Mouse (Mus musculus) embryonic facial prominence, embryonic 12.5 days (tissue): ENCODE results near the gene Mdm4. TPM values are rescaled to one million over a fixed set of nuclear protein-coding genes. Genes with fewer than 3 reads are reported as not detected.

ENCODE experiments used
- ATAC-seq: fragments of 200-750 bp; cut with Nextera tagmentation; 2 replicates; pipeline ENCODE4 v1.8.0; 2017; ENCODE audit not compliant: insufficient number of reproducible peaks, insufficient read depth, low FRiP score, low TSS enrichment
- H3K27ac ChIP-seq: fragments of 300-500 bp; sonication (generic); 2 replicates; pipeline ENCODE4 v1.5.1; 2016; ENCODE audit warnings: mild to moderate bottlenecking
- H3K27me3 ChIP-seq: fragments of 300-500 bp; sonication (generic); 2 replicates; pipeline ENCODE4 v1.6.1; 2016; ENCODE audit warnings: mild to moderate bottlenecking, moderate library complexity
- H3K36me3 ChIP-seq: fragments of 300-500 bp; sonication (generic); 2 replicates; pipeline ENCODE4 v1.6.1; 2016; ENCODE audit warnings: mild to moderate bottlenecking
- H3K4me1 ChIP-seq: fragments of 300-500 bp; sonication (generic); 2 replicates; pipeline ENCODE4 v1.6.1; 2016
- H3K4me2 ChIP-seq: fragments of 300-500 bp; sonication (generic); replicated peaks from 2 replicates; pipeline ENCODE4 v1.6.1; 2016; ENCODE audit warnings: mild to moderate bottlenecking, moderate library complexity
- H3K4me3 ChIP-seq: fragments of 300-500 bp; sonication (generic); 2 replicates; pipeline ENCODE4 v1.5.1; 2016; ENCODE audit warnings: mild to moderate bottlenecking
- H3K9ac ChIP-seq: fragments of 300-500 bp; sonication (generic); 2 replicates; pipeline ENCODE4 v1.6.1; 2016; ENCODE audit warnings: mild to moderate bottlenecking, moderate library complexity
- H3K9me3 ChIP-seq: fragments of 300-500 bp; sonication (generic); 2 replicates; pipeline ENCODE4 v1.6.1; 2016; ENCODE audit warnings: mild to moderate bottlenecking, moderate library complexity
- WGBS: fragments of 180-500 bp; shearing (Covaris S2); methylation state at CpG from one replicate; pipeline ENCODE4 v1.1.7; 2016; 5-methylcytosine and 5-hydroxymethylcytosine counted together
- polyA plus RNA-seq: library from polyadenylated mRNA; unstranded; fragments of >200 nt; fragmentation: Nextera tagmentation; extraction: Ambion mirVana; gene quantifications from 2 replicates; pipeline ENCODE4 v1.2.1, GENCODE M21; 2016

Mdm4 gene
- polyA plus RNA-seq, result 46.9 and 49.0 TPM in 2 replicates

- H3K9ac ChIP-seq, result no peak within 1 kb of the TSS
- H3K27me3 ChIP-seq, result no peaks in the 10 kb centered on the region
- WGBS, result 82% methylated on average over 5 of the region's 5 CpGs
- H3K4me1 ChIP-seq, result peaks cover 7% of the 10 kb centered on the region; the same call in 1 of the 2 replicates
- H3K9me3 ChIP-seq, result no peaks in the 10 kb centered on the region
- no peak within 1 kb of the TSS for H3K27ac ChIP-seq
- ATAC-seq, result no peak
- H3K4me2 ChIP-seq, result no peak within 1 kb of the TSS
- no peak within 1 kb of the TSS for H3K4me3 ChIP-seq
- H3K36me3 ChIP-seq, result no peaks in the 10 kb centered on the region
These were observed at the start of gene Mdm4 for GRCm38 (mm10) chr1:133030461-133030860. Gene Mdm4, minus strand, starts transcription at chr1:133030561.

- H3K4me1 ChIP-seq, result peaks cover 17% of the 10 kb centered on the region
- peak overlapping the region; percentile 27; the same call in 1 of the 2 replicates for H3K9ac ChIP-seq
- peak overlapping the region; percentile 41 for H3K27ac ChIP-seq
- H3K27me3 ChIP-seq, result no peaks in the 10 kb centered on the region
- H3K9me3 ChIP-seq, result no peaks in the 10 kb centered on the region
- WGBS, result 33% methylated on average over 9 of the region's 9 CpGs
- no peak overlapping the region for H3K4me3 ChIP-seq
- no peak overlapping the region for H3K4me2 ChIP-seq
- peak; percentile 19; the same call in 1 of the 2 replicates for ATAC-seq
- H3K36me3 ChIP-seq, result peaks cover 36% of the 10 kb centered on the region
These were observed 49.8 kb upstream of the Mdm4 start for GRCm38 (mm10) chr1:133080079-133080561.

GRCm38 (mm10) chr1:133079509-133079908 is 49.1 kb upstream of the Mdm4 start:
- Histone ChIP-seq H3K4me1 (peaks cover 17% of the 10 kb centered on the region), H3K27ac (peak overlapping the region; percentile 41; the same call in 1 of the 2 replicates), H3K4me3 (no peak overlapping the region), H3K36me3 (peaks cover 36% of the 10 kb centered on the region), H3K27me3 (no peaks in the 10 kb centered on the region), H3K4me2 (no peak overlapping the region), H3K9me3 (no peaks in the 10 kb centered on the region), H3K9ac (no peak overlapping the region)
- 80% methylated on average over 7 of the region's 7 CpGs for WGBS
- ATAC-seq, result no peak

GRCm38 (mm10) chr1:133078338-133078727 is 48.0 kb upstream of the Mdm4 start:
- H3K4me3 ChIP-seq, result no peak overlapping the region
- no peak overlapping the region for H3K4me2 ChIP-seq
- ATAC-seq, result no peak
- H3K4me1 ChIP-seq, result peaks cover 17% of the 10 kb centered on the region
- no peaks in the 10 kb centered on the region for H3K9me3 ChIP-seq
- 50% methylated on average over 1 of the region's 1 CpGs for WGBS
- 0 out of 2 replicates have a peak overlapping the region, but pooled peaks have one; percentile 61 for H3K27ac ChIP-seq
- H3K9ac ChIP-seq, result no peak overlapping the region
- peaks cover 30% of the 10 kb centered on the region for H3K36me3 ChIP-seq
- H3K27me3 ChIP-seq, result no peaks in the 10 kb centered on the region

- no peak overlapping the region for H3K9ac ChIP-seq
- H3K4me2 ChIP-seq, result no peak overlapping the region
- no peaks in the 10 kb centered on the region for H3K27me3 ChIP-seq
- H3K4me3 ChIP-seq, result no peak overlapping the region
- H3K4me1 ChIP-seq, result peaks cover 23% of the 10 kb centered on the region
- peaks cover 27% of the 10 kb centered on the region for H3K36me3 ChIP-seq
- WGBS, result 55% methylated on average over 11 of the region's 12 CpGs
- H3K27ac ChIP-seq, result peak overlapping the region; percentile 61
- H3K9me3 ChIP-seq, result no peaks in the 10 kb centered on the region
- ATAC-seq, result no peak
These were observed 47.4 kb upstream of the Mdm4 start for GRCm38 (mm10) chr1:133077606-133078337.

- Histone ChIP-seq H3K4me1 (peaks cover 23% of the 10 kb centered on the region), H3K27ac (0 out of 2 replicates have a peak overlapping the region, but pooled peaks have one; percentile 61), H3K4me3 (no peak overlapping the region), H3K27me3 (no peaks in the 10 kb centered on the region), H3K36me3 (peaks cover 21% of the 10 kb centered on the region), H3K9ac (no peak overlapping the region), H3K9me3 (no peaks in the 10 kb centered on the region), H3K4me2 (no peak overlapping the region)
- WGBS, result 53% methylated on average over 20 of the region's 20 CpGs
- ATAC-seq, result no peak
These were observed 46.5 kb upstream of the Mdm4 start for GRCm38 (mm10) chr1:133076681-133077514.

- WGBS, result 82% methylated on average over 6 of the region's 6 CpGs
- Histone ChIP-seq H3K27ac (no peak overlapping the region), H3K9me3 (no peaks in the 10 kb centered on the region)
These were observed 45.5 kb upstream of the Mdm4 start for GRCm38 (mm10) chr1:133075651-133076400.

GRCm38 (mm10) chr1:133074541-133074940 is 44.2 kb upstream of the Mdm4 start:
- H3K27ac ChIP-seq, result no peak overlapping the region
- WGBS, result 96% methylated on average over 13 of the region's 13 CpGs
- H3K4me2 ChIP-seq, result no peak overlapping the region

More at GRCm38 (mm10) chr1:133075651-133076400, 45.5 kb upstream of the Mdm4 start:
- Histone ChIP-seq H3K4me2 (no peak overlapping the region), H3K4me3 (no peak overlapping the region), H3K4me1 (peaks cover 23% of the 10 kb centered on the region), H3K36me3 (peaks cover 19% of the 10 kb centered on the region), H3K9ac (no peak overlapping the region), H3K27me3 (no peaks in the 10 kb centered on the region)
- ATAC-seq, result no peak

GRCm38 (mm10) chr1:133073327-133073856 is 43.0 kb upstream of the Mdm4 start:
- 0 out of 2 replicates have a peak overlapping the region, but pooled peaks have one; percentile 26 for H3K9ac ChIP-seq

More at GRCm38 (mm10) chr1:133074541-133074940, 44.2 kb upstream of the Mdm4 start:
- no peak overlapping the region for H3K9ac ChIP-seq
- ATAC-seq, result no peak
- H3K4me3 ChIP-seq, result no peak overlapping the region
- 0 out of 2 replicates have a peak, but pooled peaks cover 11% of the 10 kb centered on the region for H3K36me3 ChIP-seq
- H3K9me3 ChIP-seq, result no peaks in the 10 kb centered on the region
- H3K27me3 ChIP-seq, result no peaks in the 10 kb centered on the region
- H3K4me1 ChIP-seq, result peaks cover 32% of the 10 kb centered on the region

GRCm38 (mm10) chr1:133071666-133072381 is 41.5 kb upstream of the Mdm4 start:
- ATAC-seq, result no peak
- 79% methylated on average over 16 of the region's 16 CpGs for WGBS

More at GRCm38 (mm10) chr1:133073327-133073856, 43.0 kb upstream of the Mdm4 start:
- Histone ChIP-seq H3K27ac (0 out of 2 replicates have a peak overlapping the region, but pooled peaks have one; percentile 20), H3K4me2 (no peak overlapping the region), H3K9me3 (no peaks in the 10 kb centered on the region), H3K4me1 (peaks cover 35% of the 10 kb centered on the region), H3K36me3 (0 out of 2 replicates have a peak, but pooled peaks cover 18% of the 10 kb centered on the region), H3K27me3 (no peaks in the 10 kb centered on the region), H3K4me3 (no peak overlapping the region)
- no peak for ATAC-seq
- WGBS, result 43% methylated on average over 9 of the region's 9 CpGs

More at GRCm38 (mm10) chr1:133071666-133072381, 41.5 kb upstream of the Mdm4 start:
- H3K9me3 ChIP-seq, result no peaks in the 10 kb centered on the region
- peaks cover 25% of the 10 kb centered on the region for H3K4me1 ChIP-seq
- no peak overlapping the region for H3K4me2 ChIP-seq
- H3K27me3 ChIP-seq, result no peaks in the 10 kb centered on the region
- no peak overlapping the region for H3K27ac ChIP-seq
- peaks cover 20% of the 10 kb centered on the region for H3K36me3 ChIP-seq
- no peak overlapping the region for H3K9ac ChIP-seq
- no peak overlapping the region for H3K4me3 ChIP-seq
